Mouse (Mus musculus) heart, embryonic 12.5 days (tissue): ENCODE data around the gene Kif12. TPM values are rescaled to one million over a fixed set of nuclear protein-coding genes. Genes with fewer than 3 reads are reported as not detected.

Experiments
- polyA plus RNA-seq: library from polyadenylated mRNA; unstranded; fragments of >200 nt; fragmentation: Nextera tagmentation; extraction: Ambion mirVana; gene quantifications from 2 replicates; pipeline ENCODE4 v1.2.1, GENCODE M21; 2016

Kif12 gene
- polyA plus RNA-seq, 1 experiment from 2014 or later = 0.46 TPM

Other genes with a start within 250 kb of the Kif12 start
- gene Zfp618, start 206.6 kb downstream of the Kif12 start, polyA plus RNA-seq = 11.5 and 13.3 TPM in 2 replicates
- gene Ambp, start 17.3 kb downstream of the Kif12 start, polyA plus RNA-seq = 1.2 and 8.6 TPM in 2 replicates
- 3.7 and 3.8 TPM in 2 replicates for gene Col27a1, start 41.9 kb upstream of the Kif12 start, polyA plus RNA-seq
- gene Orm1, start 172.4 kb upstream of the Kif12 start, polyA plus RNA-seq = not detected in 2 replicates
- gene Orm3, start 184.0 kb upstream of the Kif12 start, polyA plus RNA-seq = not detected in 2 replicates
- not detected in 2 replicates for gene Orm2, start 190.3 kb upstream of the Kif12 start, polyA plus RNA-seq
- gene Akna, start 231.2 kb upstream of the Kif12 start, polyA plus RNA-seq = 3.0 and 3.3 TPM in 2 replicates